ENCODE assay signal across 9 mouse cellular contexts in the genomic region with DNA sequence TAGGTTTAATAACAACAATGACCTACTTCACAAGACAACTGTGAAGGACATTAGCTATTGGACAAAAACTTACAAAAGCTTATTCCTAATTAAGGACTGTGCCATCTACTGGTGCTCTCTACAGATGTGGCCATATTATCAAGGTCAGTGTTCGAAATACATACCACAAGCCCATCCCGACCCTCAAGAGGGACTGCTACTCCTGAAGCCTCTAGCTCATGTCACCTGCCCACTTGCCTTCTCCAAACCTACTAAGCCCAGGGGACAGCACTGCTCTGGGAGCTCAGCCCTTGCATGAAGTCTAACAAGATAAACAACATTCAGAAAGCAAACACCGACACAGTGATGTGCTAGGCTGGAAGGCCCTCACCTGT.
DNase-seq lines count a peak whose midpoint lies in the region; ATAC-seq and TF ChIP-seq lines count a peak whose summit lies in the region.
"Had no signal": no experiment of that assay in that cellular context is flagged by ENCODE, and none has a peak within 500 bp of the region (broad histone marks: within the 10 kb centered on the region; RNA-seq: fewer than 3 reads in every experiment).

No protein-coding gene starts in this region.

- TF ChIP-seq POLR2A in kidney, adult 2 months (IDR thresholded peaks at IDR 0.05; ENCODE audit: low read depth, low read length), result no peak

- DNase-seq in kidney, adult 2 months, result no peak
- DNase-seq in embryonic facial prominence, embryonic 14.5 days (ENCODE audit: low spot score), result no peak
- DNase-seq in midbrain, embryonic 14.5 days, result no peak
- no peak for DNase-seq in adrenal gland, adult 8-10 months
- DNase-seq in adrenal gland, postnatal 36 days, result no peak

- no peaks in the 10 kb centered on the region for H3K9me3 ChIP-seq in kidney, embryonic 15.5 days (replicated peaks)
- no peaks in the 10 kb centered on the region for H3K9me3 ChIP-seq in embryonic facial prominence, embryonic 14.5 days (ENCODE audit: control insufficient read depth, low read length)
- H3K9me3 ChIP-seq in intestine, embryonic 15.5 days, result no peaks in the 10 kb centered on the region
- H3K9me3 ChIP-seq in midbrain, embryonic 14.5 days (ENCODE audit: control insufficient read depth, low read length), result no peaks in the 10 kb centered on the region
- H3K9me3 ChIP-seq: neural tube, embryonic 12.5 days had no signal

- no peak for TF ChIP-seq CTCF in kidney, adult 2 months (conservative IDR thresholded peaks at IDR 0.05; ENCODE audit: insufficient read depth, insufficient read length, low read depth, low read length)

- ATAC-seq in kidney, embryonic 15.5 days (replicated peaks; ENCODE audit: low FRiP score), result no peak
- peak; percentile 8; the same call in 1 of the 2 replicates for ATAC-seq in embryonic facial prominence, embryonic 14.5 days (ENCODE audit: low read depth)
- peak; percentile 13; the same call in 1 of the 2 replicates for ATAC-seq in intestine, embryonic 15.5 days
- no peak for ATAC-seq in midbrain, embryonic 14.5 days (ENCODE audit: low FRiP score, low TSS enrichment)
- no peak for ATAC-seq in activated CD4-positive, CD25-positive, alpha-beta regulatory T cell, adult 4 months

- H3K36me3 ChIP-seq in kidney, embryonic 15.5 days, result no peaks in the 10 kb centered on the region
- no peaks in the 10 kb centered on the region for H3K36me3 ChIP-seq in kidney, adult 2 months (ENCODE audit: control insufficient read depth, insufficient read depth, low read length)
- H3K36me3 ChIP-seq in embryonic facial prominence, embryonic 14.5 days (ENCODE audit: control insufficient read depth, insufficient read depth, low read length), result no peaks in the 10 kb centered on the region
- H3K36me3 ChIP-seq in intestine, embryonic 15.5 days, result no peaks in the 10 kb centered on the region
- H3K36me3 ChIP-seq in midbrain, embryonic 14.5 days (ENCODE audit: control insufficient read depth, insufficient read depth, low read length), result no peaks in the 10 kb centered on the region
- H3K36me3 ChIP-seq: neural tube, embryonic 12.5 days had no signal

- H3K4me3 ChIP-seq in kidney, embryonic 15.5 days (replicated peaks), result no peak overlapping the region
- no peak overlapping the region for H3K4me3 ChIP-seq in kidney, adult 2 months (ENCODE audit: insufficient read depth, low read depth, low read length)
- H3K4me3 ChIP-seq in embryonic facial prominence, embryonic 14.5 days (ENCODE audit: low read depth, low read length), result no peak overlapping the region
- no peak overlapping the region for H3K4me3 ChIP-seq in intestine, embryonic 15.5 days (replicated peaks)
- no peak overlapping the region for H3K4me3 ChIP-seq in midbrain, embryonic 14.5 days (replicated peaks; ENCODE audit: low read depth, low read length)
- H3K4me3 ChIP-seq: neural tube, embryonic 12.5 days had no signal

- 80% methylated on average over 3 of the region's 3 CpGs for WGBS in kidney, embryonic 15.5 days
- 69% methylated on average over 3 of the region's 3 CpGs for WGBS in kidney, adult 2 months
- WGBS in embryonic facial prominence, embryonic 14.5 days, result 66% methylated on average over 3 of the region's 3 CpGs
- 56% methylated on average over 3 of the region's 3 CpGs for WGBS in intestine, embryonic 15.5 days
- WGBS in midbrain, embryonic 14.5 days, result 88% methylated on average over 3 of the region's 3 CpGs

- H3K4me1 ChIP-seq in kidney, embryonic 15.5 days, result peaks cover 28% of the 10 kb centered on the region
- H3K4me1 ChIP-seq in kidney, adult 2 months (ENCODE audit: control insufficient read depth, insufficient read depth, low read length), result peaks cover 15% of the 10 kb centered on the region
- H3K4me1 ChIP-seq in embryonic facial prominence, embryonic 14.5 days (ENCODE audit: control insufficient read depth, insufficient read depth, low read length), result peaks cover 21% of the 10 kb centered on the region
- H3K4me1 ChIP-seq in intestine, embryonic 15.5 days (replicated peaks), result peaks cover 32% of the 10 kb centered on the region
- H3K4me1 ChIP-seq in midbrain, embryonic 14.5 days (ENCODE audit: control insufficient read depth, insufficient read depth, low read length), result peaks cover 18% of the 10 kb centered on the region

- H3K27me3 ChIP-seq in kidney, embryonic 15.5 days, result no peaks in the 10 kb centered on the region
- H3K27me3 ChIP-seq in kidney, adult 2 months (replicated peaks; ENCODE audit: control insufficient read depth, insufficient read depth, low read length), result no peaks in the 10 kb centered on the region
- H3K27me3 ChIP-seq in embryonic facial prominence, embryonic 14.5 days (replicated peaks; ENCODE audit: control insufficient read depth, insufficient read depth, low read length), result no peaks in the 10 kb centered on the region
- no peaks in the 10 kb centered on the region for H3K27me3 ChIP-seq in intestine, embryonic 15.5 days (replicated peaks)
- no peaks in the 10 kb centered on the region for H3K27me3 ChIP-seq in midbrain, embryonic 14.5 days (ENCODE audit: control insufficient read depth, insufficient read depth, low read length)
- H3K27me3 ChIP-seq: neural tube, embryonic 12.5 days had no signal

- peak overlapping the region; percentile 28; the same call in 1 of the 2 replicates for H3K27ac ChIP-seq in kidney, embryonic 15.5 days
- H3K27ac ChIP-seq in kidney, adult 2 months (ENCODE audit: insufficient read depth, low read depth, low read length), result no peak overlapping the region
- H3K27ac ChIP-seq in embryonic facial prominence, embryonic 14.5 days (replicated peaks; ENCODE audit: low read depth, low read length), result peak overlapping the region; percentile 41
- peak overlapping the region; percentile 74 for H3K27ac ChIP-seq in intestine, embryonic 15.5 days
- H3K27ac ChIP-seq in midbrain, embryonic 14.5 days (replicated peaks; ENCODE audit: low read depth, low read length), result 0 out of 2 replicates have a peak overlapping the region, but pooled peaks have one; percentile 26

- H3K4me2 ChIP-seq in kidney, embryonic 15.5 days, result no peak overlapping the region
- no peak overlapping the region for H3K4me2 ChIP-seq in embryonic facial prominence, embryonic 14.5 days (ENCODE audit: low read depth, low read length)
- H3K4me2 ChIP-seq in intestine, embryonic 15.5 days (replicated peaks), result peak overlapping the region; percentile 32; the same call in 1 of the 2 replicates
- no peak overlapping the region for H3K4me2 ChIP-seq in midbrain, embryonic 14.5 days (ENCODE audit: low read length)
- H3K4me2 ChIP-seq: neural tube, embryonic 12.5 days had no signal

- no peak overlapping the region for H3K9ac ChIP-seq in kidney, embryonic 15.5 days
- no peak overlapping the region for H3K9ac ChIP-seq in embryonic facial prominence, embryonic 14.5 days (ENCODE audit: low read depth, low read length)
- H3K9ac ChIP-seq in intestine, embryonic 15.5 days, result 0 out of 2 replicates have a peak overlapping the region, but pooled peaks have one; percentile 0
- no peak overlapping the region for H3K9ac ChIP-seq in midbrain, embryonic 14.5 days (replicated peaks; ENCODE audit: low read length)
- H3K9ac ChIP-seq: neural tube, embryonic 12.5 days had no signal

Comparison
In these comparisons a context has a peak if more than half of its experiments do, and no peak if none do; other contexts are left out.
1. ATAC-seq: peak in embryonic facial prominence, embryonic 14.5 days (single experiment) and intestine, embryonic 15.5 days (single experiment); none in kidney, embryonic 15.5 days (single experiment), midbrain, embryonic 14.5 days (single experiment) and activated CD4-positive, CD25-positive, alpha-beta regulatory T cell, adult 4 months (single experiment).